Mouse (Mus musculus): Measurements from ENCODE around the gene Foxn3.

GRCm38 (mm10) chr12:99332144-99332807 is 231.1 kb downstream of the Foxn3 start:
- no peak for TF ChIP-seq CTCF (IDR thresholded peaks at IDR 0.05; ENCODE audit: low read depth, low read length)
- no peak for TF ChIP-seq POLR2A (IDR thresholded peaks at IDR 0.05; ENCODE audit: extremely low read depth, insufficient read depth, low read length)

Data from liver, adult 2 months (tissue).